Mouse (Mus musculus) thymus, adult 2 months (tissue): ENCODE measurements around the gene Pnliprp2.

Experiments used
- CTCF ChIP-seq: fragments of 200-500 bp; IDR thresholded peaks from 2 replicates; pipeline ENCODE4 v1.5.1; 2012; ENCODE audit warnings: mild to moderate bottlenecking, control low read depth, low read length, moderate library complexity, borderline replicate concordance; ENCODE audit not compliant: control insufficient read depth, poor library complexity, insufficient read depth; ENCODE audit errors: extremely low read depth
- POLR2A ChIP-seq: fragments of 200-500 bp; IDR thresholded peaks from 2 replicates; pipeline ENCODE4 v1.6.1; 2012; ENCODE audit warnings: mild to moderate bottlenecking, low read length, control low read depth, moderate library complexity; ENCODE audit not compliant: control insufficient read depth, poor library complexity, insufficient read depth; ENCODE audit errors: extremely low read depth

GRCm38 (mm10) chr19:58751504-58751903 lies 8.0 kb upstream of the Pnliprp2 start:
- TF ChIP-seq POLR2A, result no peak
- no peak for TF ChIP-seq CTCF
